Mouse (Mus musculus): ENCODE results near the gene Sdsl. TPM values are rescaled to one million over a fixed set of nuclear protein-coding genes. Genes with fewer than 3 reads are reported as not detected.

Sdsl gene
- 3.6 TPM for polyA plus RNA-seq (2015; fragmentation: Illumina TruSeq; extraction: RNeasy Lipid Tissue Mini Kit (QIAGEN cat#74804); ENCODE audit: low read depth, low replicate concordance)

DNA sequence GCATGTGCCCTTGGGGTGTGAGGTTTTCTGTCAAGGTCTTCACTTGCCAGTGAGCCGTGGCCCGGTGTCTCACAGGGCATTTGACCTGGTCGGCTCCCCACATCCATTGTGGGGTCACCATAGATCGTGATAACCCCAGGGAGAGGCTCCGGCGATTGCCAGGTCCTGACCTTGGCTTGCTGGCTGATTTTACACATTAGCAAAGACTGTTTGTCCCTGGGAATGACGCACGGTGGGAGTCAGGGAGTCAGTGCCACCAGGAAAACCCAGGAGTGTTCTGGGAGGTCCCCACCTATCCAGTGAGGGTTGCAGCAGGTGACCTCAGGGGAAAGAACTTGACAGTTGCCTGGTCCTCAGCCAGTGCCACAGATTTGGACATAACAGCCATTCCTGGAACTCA is at the start of gene Sdsl:
Sdsl (minus strand) TSS at position 41 of the 400 bp plus-strand sequence.

DNA sequence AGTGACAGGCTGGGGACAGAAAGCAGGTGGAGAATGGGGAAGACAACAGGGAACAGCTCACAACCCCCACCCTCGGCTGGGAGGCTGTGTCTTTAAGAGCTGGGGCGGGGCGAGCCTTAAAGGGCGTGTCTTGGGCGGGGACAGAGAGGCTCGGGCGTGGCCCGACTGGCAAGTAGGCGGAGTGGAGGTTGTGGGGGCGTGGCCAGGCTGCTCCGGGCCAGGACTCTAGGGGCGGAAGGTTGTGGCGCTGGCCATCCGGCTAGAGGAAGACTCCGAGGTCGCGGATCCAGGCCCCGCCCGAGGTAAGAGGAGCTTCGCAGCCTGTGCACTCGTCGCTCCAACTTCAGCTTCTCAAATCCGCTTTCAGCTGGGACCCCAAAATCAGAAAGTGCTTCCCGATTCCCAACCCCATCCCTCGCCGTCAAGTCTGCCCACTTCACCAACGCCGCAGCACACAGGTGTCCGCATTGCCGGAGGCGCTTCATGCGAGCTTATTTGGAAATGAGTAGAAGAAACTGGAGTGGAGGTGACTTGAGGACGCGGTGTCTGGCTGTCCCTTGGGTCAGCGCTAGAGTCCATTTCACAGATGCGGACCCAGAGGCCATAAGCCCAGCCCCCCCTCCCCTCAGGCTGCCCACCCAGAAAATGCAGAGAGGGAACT is 38.5 kb upstream of the Sdsl start, which contains the start of gene Slc8b1:
Slc8b1 (plus strand) TSS at position 187 of the 661 bp plus-strand sequence.

GRCm38 (mm10) chr5:120503144-120503795 is 30.7 kb upstream of the Sdsl start, which contains the start of gene Plbd2:
Plbd2 (minus strand) TSS chr5:120503625.

DNA sequence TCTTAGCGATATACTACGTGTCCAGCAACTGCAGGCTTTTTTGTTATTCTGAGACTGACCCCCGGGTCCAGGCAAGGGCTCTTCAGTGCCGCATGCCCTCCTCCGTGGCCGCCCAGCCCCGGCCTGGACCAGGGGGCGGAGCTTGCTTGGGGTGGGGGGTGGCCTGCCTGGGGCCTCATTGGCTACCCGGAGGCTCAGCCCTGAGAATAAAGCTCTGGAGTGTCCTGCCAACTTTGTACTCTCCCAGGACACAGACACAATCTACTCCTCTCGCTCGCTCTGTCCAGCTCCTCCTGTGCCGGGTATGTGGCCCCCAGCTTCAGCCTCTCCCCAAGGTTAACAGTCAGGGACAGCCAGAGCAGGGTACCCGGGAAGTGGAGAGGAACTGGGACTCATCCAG is 3.7 kb upstream of the Sdsl start, which contains the start of gene Sds:
Sds (plus strand) TSS at position 231 of the 400 bp plus-strand sequence.

GRCm38 (mm10) chr5:120431649-120432485 is 40.7 kb downstream of the Sdsl start, which contains the start of gene Lhx5:
Lhx5 (plus strand) TSS chr5:120431699.

Other genes starting within 250 kb of the Sdsl start
- 0.97 TPM for gene Lhx5, start 41.1 kb downstream of the Sdsl start, polyA plus RNA-seq (2015; fragmentation: Illumina TruSeq; extraction: RNeasy Lipid Tissue Mini Kit (QIAGEN cat#74804); ENCODE audit: low read depth, low replicate concordance)
- gene Sds, start 3.7 kb upstream of the Sdsl start, polyA plus RNA-seq (2015; fragmentation: Illumina TruSeq; extraction: RNeasy Lipid Tissue Mini Kit (QIAGEN cat#74804); ENCODE audit: low read depth, low replicate concordance): 0.39 TPM
- 38.9 TPM for gene Plbd2, start 30.8 kb upstream of the Sdsl start, polyA plus RNA-seq (2015; fragmentation: Illumina TruSeq; extraction: RNeasy Lipid Tissue Mini Kit (QIAGEN cat#74804); ENCODE audit: low read depth, low replicate concordance)
- gene Slc8b1, start 38.4 kb upstream of the Sdsl start, polyA plus RNA-seq (2015; fragmentation: Illumina TruSeq; extraction: RNeasy Lipid Tissue Mini Kit (QIAGEN cat#74804); ENCODE audit: low read depth, low replicate concordance): 4.3 TPM
- 20.2 TPM for gene Tpcn1, start 115.9 kb upstream of the Sdsl start, polyA plus RNA-seq (2015; fragmentation: Illumina TruSeq; extraction: RNeasy Lipid Tissue Mini Kit (QIAGEN cat#74804); ENCODE audit: low read depth, low replicate concordance)
- gene Iqcd, start 116.2 kb upstream of the Sdsl start, polyA plus RNA-seq (2015; fragmentation: Illumina TruSeq; extraction: RNeasy Lipid Tissue Mini Kit (QIAGEN cat#74804); ENCODE audit: low read depth, low replicate concordance): 1.6 TPM
- gene Rita1, start 139.8 kb upstream of the Sdsl start, polyA plus RNA-seq (2015; fragmentation: Illumina TruSeq; extraction: RNeasy Lipid Tissue Mini Kit (QIAGEN cat#74804); ENCODE audit: low read depth, low replicate concordance): 38.2 TPM
- gene Ddx54, start 139.9 kb upstream of the Sdsl start, polyA plus RNA-seq (2015; fragmentation: Illumina TruSeq; extraction: RNeasy Lipid Tissue Mini Kit (QIAGEN cat#74804); ENCODE audit: low read depth, low replicate concordance): 21.0 TPM
- gene Cfap73, start 161.4 kb upstream of the Sdsl start, polyA plus RNA-seq (2015; fragmentation: Illumina TruSeq; extraction: RNeasy Lipid Tissue Mini Kit (QIAGEN cat#74804); ENCODE audit: low read depth, low replicate concordance): not detected
- gene Rasal1, start 176.0 kb upstream of the Sdsl start, polyA plus RNA-seq (2015; fragmentation: Illumina TruSeq; extraction: RNeasy Lipid Tissue Mini Kit (QIAGEN cat#74804); ENCODE audit: low read depth, low replicate concordance): 49.7 TPM
- 47.7 TPM for gene Dtx1, start 239.1 kb upstream of the Sdsl start, polyA plus RNA-seq (2015; fragmentation: Illumina TruSeq; extraction: RNeasy Lipid Tissue Mini Kit (QIAGEN cat#74804); ENCODE audit: low read depth, low replicate concordance)

Data from brain, adult 10 weeks (tissue).